Mouse (Mus musculus) layer of hippocampus, postnatal 25 days (tissue): ENCODE data around the gene Gm6685. TPM values are rescaled to one million over a fixed set of nuclear protein-coding genes. Genes with fewer than 3 reads are reported as not detected.
"Not testable (repeated sequence)": the region's sequence is repeated elsewhere in the genome, so short reads cannot be mapped to it uniquely, and the experiment has no call there.

Experiments used
- DNase-seq, 2 experiments: peaks; one replicate each; pipeline ENCODE4 v3.0.0; 2022; ENCODE audit warnings: mixed read lengths in 2 of 2, low spot score in 1 of 2; ENCODE audit errors: extremely low spot score in 1 of 2
- total RNA-seq, 2 experiments: library from RNA; stranded (reverse); gene quantifications; 2 replicates each; pipeline ENCODE4 v1.2.3; 2021

Gene Gm6685
- total RNA-seq = 1 to 10 TPM; 5.1 to 6.8 TPM

DNA sequence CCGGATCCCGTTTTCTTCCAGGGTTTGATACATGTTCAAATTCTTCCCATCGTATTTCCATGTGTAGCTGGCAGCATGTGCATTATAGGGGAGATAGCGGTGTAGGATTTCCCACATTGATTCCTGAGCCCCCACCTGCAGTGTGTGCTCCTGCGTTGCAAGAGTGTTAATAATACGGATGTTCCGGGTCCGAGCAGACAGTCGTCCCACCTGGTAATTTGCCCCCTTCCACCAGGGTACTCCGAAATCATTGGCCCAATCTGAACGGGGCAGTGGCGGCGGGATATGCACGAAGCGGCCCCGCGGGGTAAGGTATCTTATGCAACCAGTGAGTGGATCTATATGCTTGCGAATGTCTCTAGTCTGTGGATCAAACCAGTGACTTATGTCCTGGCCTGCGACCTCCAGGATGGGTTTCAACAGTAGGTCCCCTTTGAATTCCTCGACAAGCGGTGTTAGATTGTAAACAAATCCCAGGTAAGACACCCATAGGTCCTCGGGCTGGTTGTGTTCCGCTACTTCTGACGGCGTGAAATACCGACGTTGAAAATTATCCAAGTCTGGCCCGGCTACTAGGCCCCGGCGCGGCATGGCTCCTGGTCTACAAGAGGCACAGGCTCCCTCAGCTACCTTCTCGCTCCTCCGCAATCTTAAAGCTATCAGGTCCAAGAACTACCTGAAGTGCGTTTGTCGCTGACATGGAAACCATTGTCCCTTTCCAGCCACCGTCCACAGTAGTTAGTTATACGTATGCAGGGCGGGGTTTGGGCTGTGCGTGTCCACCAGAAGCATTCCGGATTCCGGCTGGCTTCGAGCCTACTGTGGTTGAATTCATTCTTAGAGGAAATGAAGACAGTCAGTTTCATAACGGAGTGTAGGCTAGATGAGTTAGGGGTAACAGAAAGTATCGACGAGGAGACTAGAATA is at the start of gene Gm6685:
Gene Gm6685 (minus strand): TSS at position 644 of the 927 bp plus-strand sequence.
- DNase-seq = not testable (repeated sequence)

DNA sequence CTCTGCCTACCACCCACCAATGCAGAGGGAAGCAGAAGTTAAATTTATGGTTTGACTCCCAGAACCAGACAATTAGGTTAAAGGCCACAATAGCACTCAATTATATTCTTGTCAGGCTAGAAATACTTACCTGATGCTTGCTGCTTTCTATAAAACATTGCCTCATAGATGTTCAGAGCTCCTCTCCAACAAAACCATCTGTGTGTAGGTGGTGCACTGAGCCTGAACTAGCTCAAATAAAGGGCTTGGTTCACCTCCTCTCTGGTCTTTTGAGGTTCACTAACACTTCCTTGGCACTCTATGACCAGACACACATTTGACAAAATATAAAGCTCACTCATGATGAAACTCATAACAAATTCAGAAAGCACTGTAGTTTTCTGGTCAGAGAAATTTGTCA is 36.2 kb upstream of the Gm6685 start:
- no peak for DNase-seq

GRCm38 (mm10) chr11:28374636-28375035 is 35.0 kb upstream of the Gm6685 start:
- no peak for DNase-seq

GRCm38 (mm10) chr11:28371381-28371780 is 31.7 kb upstream of the Gm6685 start:
- DNase-seq = not testable (repeated sequence)

GRCm38 (mm10) chr11:28365929-28366244 is 26.2 kb upstream of the Gm6685 start:
- DNase-seq = no peak

DNA sequence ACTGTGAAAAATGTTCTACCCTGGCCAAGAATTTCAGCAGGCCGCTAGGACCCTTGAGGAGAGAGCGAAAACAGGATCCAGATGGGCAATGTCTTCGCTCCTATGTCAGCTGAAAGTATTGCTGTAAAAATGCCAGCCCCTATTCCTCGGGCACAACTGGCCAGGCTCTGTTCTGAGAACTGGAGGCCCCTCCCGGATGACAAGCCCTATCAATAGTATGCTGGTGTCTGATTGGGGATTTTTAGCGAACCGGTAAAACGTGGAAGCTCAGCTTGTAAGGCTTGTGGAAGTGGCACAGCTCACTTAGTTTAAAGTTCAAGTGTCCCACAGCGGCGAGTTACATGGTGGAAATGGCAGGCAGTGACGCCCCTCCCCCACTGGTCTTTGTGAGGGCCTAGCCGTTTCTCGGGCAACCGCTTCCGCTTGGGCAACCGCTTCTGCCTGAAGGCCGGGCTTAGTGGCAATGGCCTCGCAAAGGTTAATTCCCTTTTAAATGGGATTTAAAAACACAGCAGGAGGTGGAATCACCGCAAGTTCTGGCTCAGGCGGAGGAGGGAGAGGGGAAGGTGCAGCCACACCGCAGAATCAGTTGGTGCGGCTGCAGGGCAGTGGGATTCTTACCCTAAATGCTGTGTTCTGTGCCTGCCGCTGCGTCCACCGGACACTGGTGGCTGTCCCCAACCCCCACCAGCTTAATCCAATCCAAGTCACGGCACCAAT is 25.7 kb upstream of the Gm6685 start:
- peak; percentile 65 to 78 for DNase-seq

- no peak for DNase-seq
Observed at GRCm38 (mm10) chr11:28343465-28343864, 3.8 kb upstream of the Gm6685 start.

DNA sequence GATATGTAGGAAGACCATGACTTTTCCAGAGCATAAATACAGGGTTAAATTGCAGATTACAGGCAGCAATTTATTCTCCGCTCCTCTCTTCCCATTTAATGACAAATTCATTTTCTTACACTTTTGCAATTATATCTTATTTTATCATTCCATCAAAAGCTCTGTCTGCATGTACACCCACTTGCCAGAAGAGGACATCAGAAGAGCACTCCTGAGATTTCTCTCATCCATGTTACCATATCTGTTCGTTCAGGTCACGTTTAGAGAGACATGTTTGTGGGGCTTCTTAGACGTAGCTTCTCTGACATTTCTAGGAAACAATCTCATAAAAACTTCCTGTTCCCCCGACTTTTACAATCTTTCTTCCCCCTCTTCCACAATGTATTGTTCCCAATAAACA is 2.2 kb upstream of the Gm6685 start:
- no peak for DNase-seq

DNA sequence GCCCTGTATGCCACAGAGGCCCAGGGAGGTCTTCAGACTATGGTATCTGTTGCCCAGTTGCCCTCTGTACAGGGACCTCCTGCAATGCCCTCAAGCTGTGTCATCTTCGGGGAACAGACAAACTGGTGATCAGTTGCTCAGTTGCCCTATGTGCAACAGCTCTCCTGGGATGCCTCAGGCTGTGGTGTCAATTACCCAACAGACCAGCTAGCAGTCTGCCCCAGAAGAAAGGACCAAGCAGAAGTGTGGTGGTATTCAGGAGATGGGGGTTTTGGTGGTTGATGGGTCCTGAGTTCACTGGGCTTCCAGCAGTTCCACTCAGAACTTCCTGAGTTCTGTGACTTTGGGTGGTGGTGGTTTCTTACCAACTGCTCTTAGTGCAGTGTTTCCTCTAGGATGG is 11.8 kb downstream of the Gm6685 start:
- DNase-seq = no peak

DNA sequence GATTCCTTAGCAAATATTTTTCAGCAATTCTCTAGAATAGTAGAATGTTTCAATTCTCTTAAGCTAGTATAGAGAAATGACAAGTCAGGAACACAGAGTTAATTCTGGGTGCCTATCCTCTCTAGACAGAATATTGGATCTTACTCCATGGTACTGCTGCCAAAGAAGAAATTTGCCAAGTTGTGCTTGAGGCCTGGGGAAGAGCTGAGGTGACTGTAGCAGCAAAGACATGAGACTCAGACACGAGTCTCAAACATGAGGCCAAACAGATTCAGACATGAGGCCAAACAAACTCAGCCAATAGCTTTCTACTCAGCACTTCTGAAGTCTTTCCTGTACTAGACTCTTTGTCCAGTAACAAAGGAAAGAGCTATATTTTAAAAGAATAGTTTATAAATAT is 26.3 kb downstream of the Gm6685 start:
- DNase-seq = no peak

- DNase-seq = no peak
Observed at GRCm38 (mm10) chr11:28307723-28308122, 31.9 kb downstream of the Gm6685 start.

- DNase-seq = no peak
Observed at GRCm38 (mm10) chr11:28290440-28290839, 49.2 kb downstream of the Gm6685 start.

Other genes starting within 250 kb of the Gm6685 start
- 100 to 1,000 TPM; 143 to 151 TPM for gene Ccdc85a, start 244.5 kb upstream of the Gm6685 start, total RNA-seq